Mouse (Mus musculus): ENCODE measurements around the gene Rsrp1. TPM values are rescaled to one million over a fixed set of nuclear protein-coding genes. Genes with fewer than 3 reads are reported as not detected.
"Not testable (repeated sequence)": the region's sequence is repeated elsewhere in the genome, so short reads cannot be mapped to it uniquely, and the experiment has no call there.

The Rsrp1 gene
- total RNA-seq (2021): 100 to 1,000 TPM; 256 to 271 TPM

- DNase-seq (ENCODE audit: extremely low spot score in 1 of 2, low spot score in 2 of 2): peak; percentile 99
- intact Hi-C loops (cut with DNase I): no loop called here
Observed at GRCm38 (mm10) chr4:134923258-134924018, at the start of gene Rsrp1. Rsrp1 (plus strand) TSS chr4:134923592.

- DNase-seq (ENCODE audit: extremely low spot score in 1 of 2, low spot score in 2 of 2): no peak
- intact Hi-C loops (cut with DNase I): no loop called here
Observed at GRCm38 (mm10) chr4:134876171-134876570, 47.2 kb upstream of the Rsrp1 start.

- intact Hi-C loops (cut with DNase I): no loop called here
- DNase-seq (ENCODE audit: extremely low spot score in 1 of 2, low spot score in 2 of 2): peak; percentile 59 to 81
Observed at GRCm38 (mm10) chr4:134879410-134879981, 43.9 kb upstream of the Rsrp1 start.

GRCm38 (mm10) chr4:134880041-134880440, 43.4 kb upstream of the Rsrp1 start:
- intact Hi-C loops (cut with DNase I): loop anchor here (5.0 to 10.0 kb wide), 2 partner anchors 78 to 335 kb away; no protein-coding TSS in a partner anchor
- DNase-seq (ENCODE audit: extremely low spot score in 1 of 2, low spot score in 2 of 2): no peak

- intact Hi-C loops (cut with DNase I): loop anchor here (5.0 to 10.0 kb wide), 2 partner anchors 81 to 338 kb away; no protein-coding TSS in a partner anchor
- DNase-seq (ENCODE audit: extremely low spot score in 1 of 2, low spot score in 2 of 2): peak in 1 of 2 experiments; percentile 36
Observed at GRCm38 (mm10) chr4:134883266-134883665, 40.1 kb upstream of the Rsrp1 start.

GRCm38 (mm10) chr4:134883808-134884207, 39.6 kb upstream of the Rsrp1 start:
- intact Hi-C loops (cut with DNase I): loop anchor here (5.0 to 10.0 kb wide), 2 partner anchors 82 to 339 kb away; no protein-coding TSS in a partner anchor
- no peak for DNase-seq (ENCODE audit: extremely low spot score in 1 of 2, low spot score in 2 of 2)

- intact Hi-C loops (cut with DNase I): loop anchor here (5.0 to 10.0 kb wide), 2 partner anchors 82 to 340 kb away; no protein-coding TSS in a partner anchor
- DNase-seq (ENCODE audit: extremely low spot score in 1 of 2, low spot score in 2 of 2): no peak
Observed at GRCm38 (mm10) chr4:134884364-134884763, 39.0 kb upstream of the Rsrp1 start.

- intact Hi-C loops (cut with DNase I): no loop called here
- DNase-seq (ENCODE audit: extremely low spot score in 1 of 2, low spot score in 2 of 2): peak; percentile 41 to 57
Observed at GRCm38 (mm10) chr4:134892096-134892495, 31.3 kb upstream of the Rsrp1 start.

GRCm38 (mm10) chr4:134897256-134897655, 26.1 kb upstream of the Rsrp1 start:
- intact Hi-C loops (cut with DNase I): no loop called here
- DNase-seq (ENCODE audit: extremely low spot score in 1 of 2, low spot score in 2 of 2): no peak

GRCm38 (mm10) chr4:134901126-134901525, 22.3 kb upstream of the Rsrp1 start:
- intact Hi-C loops (cut with DNase I): no loop called here
- DNase-seq (ENCODE audit: extremely low spot score in 1 of 2, low spot score in 2 of 2): no peak

- intact Hi-C loops (cut with DNase I): no loop called here
- DNase-seq (ENCODE audit: extremely low spot score in 1 of 2, low spot score in 2 of 2): no peak
Observed at GRCm38 (mm10) chr4:134903046-134903445, 20.3 kb upstream of the Rsrp1 start.

GRCm38 (mm10) chr4:134911406-134911805, 12.0 kb upstream of the Rsrp1 start:
- intact Hi-C loops (cut with DNase I): not testable (repeated sequence)

GRCm38 (mm10) chr4:134913413-134913812, 10.0 kb upstream of the Rsrp1 start:
- DNase-seq (ENCODE audit: extremely low spot score in 1 of 2, low spot score in 2 of 2): peak in 1 of 2 experiments; percentile 83
- intact Hi-C loops (cut with DNase I): no loop called here

More at GRCm38 (mm10) chr4:134911406-134911805, 12.0 kb upstream of the Rsrp1 start:
- DNase-seq (ENCODE audit: extremely low spot score in 1 of 2, low spot score in 2 of 2): not testable (repeated sequence)

- DNase-seq (ENCODE audit: extremely low spot score in 1 of 2, low spot score in 2 of 2): no peak
- intact Hi-C loops (cut with DNase I): no loop called here
Observed at GRCm38 (mm10) chr4:134914122-134914863, 9.1 kb upstream of the Rsrp1 start.

- peak; percentile 89 to 96 for DNase-seq (ENCODE audit: extremely low spot score in 1 of 2, low spot score in 2 of 2)
- intact Hi-C loops (cut with DNase I): no loop called here
Observed at GRCm38 (mm10) chr4:134914864-134915209, 8.6 kb upstream of the Rsrp1 start, which contains the start of gene Tmem50a. Tmem50a (minus strand) TSS chr4:134915024.

GRCm38 (mm10) chr4:134915223-134916050, 8.0 kb upstream of the Rsrp1 start:
- intact Hi-C loops (cut with DNase I): no loop called here
- no peak for DNase-seq (ENCODE audit: extremely low spot score in 1 of 2, low spot score in 2 of 2)

- no peak for DNase-seq (ENCODE audit: extremely low spot score in 1 of 2, low spot score in 2 of 2)
- intact Hi-C loops (cut with DNase I): no loop called here
Observed at GRCm38 (mm10) chr4:134917194-134917593, 6.2 kb upstream of the Rsrp1 start.

GRCm38 (mm10) chr4:134918381-134918780, 5.0 kb upstream of the Rsrp1 start:
- peak in 1 of 2 experiments; percentile 69 for DNase-seq (ENCODE audit: extremely low spot score in 1 of 2, low spot score in 2 of 2)

More at GRCm38 (mm10) chr4:134918381-134918780, 5.0 kb upstream of the Rsrp1 start:
- intact Hi-C loops (cut with DNase I): no loop called here
